Mouse (Mus musculus): Measurements from ENCODE around the gene Prps1. TPM values are rescaled to one million over a fixed set of nuclear protein-coding genes. Genes with fewer than 3 reads are reported as not detected.

The Prps1 gene
- polyA plus RNA-seq, 1 experiment from 2014 or later, result 96.9 TPM

Other genes starting within 250 kb of the Prps1 start
- 0.06 and 0.14 TPM in 2 replicates for gene Frmpd3, start 114.3 kb upstream of the Prps1 start, polyA plus RNA-seq (2016; fragmentation: Nextera tagmentation; extraction: Ambion mirVana)
- 93.8 and 97.5 TPM in 2 replicates for gene Tsc22d3, start 144.0 kb downstream of the Prps1 start, polyA plus RNA-seq (2016; fragmentation: Nextera tagmentation; extraction: Ambion mirVana)
- 1.1 TPM in 2 replicates for gene Mid2, start 208.0 kb downstream of the Prps1 start, polyA plus RNA-seq (2016; fragmentation: Nextera tagmentation; extraction: Ambion mirVana)

Measured in forebrain, embryonic 10.5 days (tissue).